Mouse (Mus musculus) liver, embryonic 13.5 days (tissue): ENCODE measurements around the gene Rab26. TPM values are rescaled to one million over a fixed set of nuclear protein-coding genes. Genes with fewer than 3 reads are reported as not detected.

Experiments used
- ATAC-seq: fragments of 200-750 bp; cut with Nextera tagmentation; 2 replicates; pipeline ENCODE4 v1.8.0; 2017; ENCODE audit warnings: low read depth, mild to moderate bottlenecking, moderate number of reproducible peaks, moderate library complexity
- DNase-seq: peaks from one replicate; pipeline ENCODE4 v3.0.0; 2022
- H3K27ac ChIP-seq: fragments of 300-500 bp; sonication (generic); 2 replicates; pipeline ENCODE4 v1.5.1; 2015; ENCODE audit warnings: moderate library complexity, mild to moderate bottlenecking, inconsistent platforms
- H3K27me3 ChIP-seq: fragments of 300-500 bp; sonication (generic); 2 replicates; pipeline ENCODE4 v1.6.1; 2015; ENCODE audit warnings: mild to moderate bottlenecking, inconsistent platforms
- H3K36me3 ChIP-seq: fragments of 300-500 bp; sonication (generic); 2 replicates; pipeline ENCODE4 v1.6.1; 2015; ENCODE audit warnings: mild to moderate bottlenecking, inconsistent platforms
- H3K4me1 ChIP-seq: fragments of 300-500 bp; sonication (generic); replicated peaks from 2 replicates; pipeline ENCODE4 v1.6.1; 2015; ENCODE audit warnings: inconsistent platforms
- H3K4me2 ChIP-seq: fragments of 300-500 bp; sonication (generic); 2 replicates; pipeline ENCODE4 v1.6.1; 2015; ENCODE audit warnings: inconsistent platforms, mild to moderate bottlenecking, moderate library complexity
- H3K4me3 ChIP-seq: fragments of 300-500 bp; sonication (generic); replicated peaks from 2 replicates; pipeline ENCODE4 v1.5.1; 2015; ENCODE audit warnings: mild to moderate bottlenecking, inconsistent platforms
- H3K9ac ChIP-seq: fragments of 300-500 bp; sonication (generic); 2 replicates; pipeline ENCODE4 v1.6.1; 2015; ENCODE audit warnings: mild to moderate bottlenecking, inconsistent platforms
- H3K9me3 ChIP-seq: fragments of 300-500 bp; sonication (generic); replicated peaks from 2 replicates; pipeline ENCODE4 v1.6.1; 2016; ENCODE audit warnings: inconsistent platforms
- WGBS: fragments of 180-500 bp; shearing (Covaris S2); methylation state at CpG from one replicate; pipeline ENCODE4 v1.1.7; 2015; ENCODE audit not compliant: insufficient replicate concordance; 5-methylcytosine and 5-hydroxymethylcytosine counted together
- polyA plus RNA-seq: library from polyadenylated mRNA; unstranded; fragments of >200 nt; fragmentation: Nextera tagmentation; extraction: Ambion mirVana; gene quantifications from 2 replicates; pipeline ENCODE4 v1.2.1, GENCODE M21; 2015

Rab26 gene
- polyA plus RNA-seq, 1 experiment from 2014 or later: 0.99 TPM

GRCm38 (mm10) chr17:24507129-24507664 lies 26.8 kb downstream of the Rab26 start:
- WGBS: 55% methylated on average over 19 of the region's 19 CpGs
- Histone ChIP-seq H3K27me3 (no peaks in the 10 kb centered on the region; the same call in 1 of the 2 replicates), H3K9me3 (no peaks in the 10 kb centered on the region), H3K36me3 (peaks cover 48% of the 10 kb centered on the region), H3K9ac (no peak overlapping the region), H3K4me1 (peaks cover 17% of the 10 kb centered on the region), H3K27ac (no peak overlapping the region), H3K4me3 (peak overlapping the region; percentile 33; the same call in 1 of the 2 replicates), H3K4me2 (peak overlapping the region; percentile 50)
- no peak for DNase-seq
- ATAC-seq: peak; percentile 27

DNA sequence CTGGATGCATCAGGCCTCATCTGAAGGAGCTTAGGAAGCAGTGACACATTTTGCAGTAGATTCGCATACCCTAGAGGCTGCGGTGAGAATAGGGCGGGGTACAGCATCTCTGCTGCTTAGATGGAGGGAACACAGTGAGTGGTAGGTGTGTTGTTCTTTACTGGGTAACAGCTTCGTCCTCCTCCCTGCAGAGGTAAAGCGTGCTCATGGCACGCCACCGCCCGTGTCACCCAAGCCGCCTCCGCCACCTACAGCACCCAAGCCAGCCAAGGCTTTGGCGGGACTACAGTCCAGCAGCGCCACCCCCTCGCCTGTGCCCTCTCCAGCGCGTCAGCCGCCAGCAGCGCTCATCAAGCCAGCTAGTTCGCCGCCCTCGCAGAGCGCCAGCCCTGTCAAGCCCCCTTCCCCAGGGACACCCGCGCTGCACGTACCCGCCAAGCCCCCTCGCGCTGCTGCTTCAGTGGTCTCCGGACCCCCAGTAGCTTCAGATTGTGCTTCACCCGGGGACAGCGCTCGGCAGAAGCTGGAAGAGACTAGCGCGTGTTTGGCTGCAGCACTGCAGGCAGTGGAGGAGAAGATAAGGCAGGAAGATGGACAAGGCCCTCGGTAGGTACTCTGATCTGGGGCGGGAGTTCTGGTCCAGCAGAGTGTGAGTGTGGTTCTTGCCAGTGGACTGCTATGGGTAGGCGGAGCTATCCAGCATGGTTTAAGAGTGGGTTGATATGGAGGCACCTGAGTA lies 27.5 kb downstream of the Rab26 start:
- DNase-seq (no peak), ATAC-seq (peak; percentile 32; the same call in 1 of the 2 replicates)
- H3K4me2 ChIP-seq: peak overlapping the region; percentile 50
- peaks cover 41% of the 10 kb centered on the region for H3K36me3 ChIP-seq
- peaks cover 17% of the 10 kb centered on the region for H3K4me1 ChIP-seq
- no peak overlapping the region for H3K9ac ChIP-seq
- H3K4me3 ChIP-seq: peak overlapping the region; percentile 33
- WGBS: 40% methylated on average over 36 of the region's 36 CpGs
- no peak overlapping the region for H3K27ac ChIP-seq
- H3K27me3 ChIP-seq: no peaks in the 10 kb centered on the region; the same call in 1 of the 2 replicates
- H3K9me3 ChIP-seq: no peaks in the 10 kb centered on the region

GRCm38 (mm10) chr17:24505286-24505955 lies 28.6 kb downstream of the Rab26 start:
- no peak overlapping the region for H3K9ac ChIP-seq
- ATAC-seq (no peak), DNase-seq (no peak)
- no peaks in the 10 kb centered on the region for H3K9me3 ChIP-seq
- no peak overlapping the region for H3K27ac ChIP-seq
- no peak overlapping the region for H3K4me3 ChIP-seq
- peaks cover 3% of the 10 kb centered on the region; the same call in 1 of the 2 replicates for H3K27me3 ChIP-seq
- peaks cover 17% of the 10 kb centered on the region for H3K4me1 ChIP-seq
- 85% methylated on average over 30 of the region's 30 CpGs for WGBS
- peaks cover 30% of the 10 kb centered on the region for H3K36me3 ChIP-seq
- no peak overlapping the region for H3K4me2 ChIP-seq

- H3K4me2 ChIP-seq: no peak overlapping the region
- DNase-seq: no peak
- H3K36me3 ChIP-seq: peaks cover 17% of the 10 kb centered on the region
- no peak overlapping the region for H3K27ac ChIP-seq
- 88% methylated on average over 10 of the region's 10 CpGs for WGBS
- H3K27me3 ChIP-seq: peaks cover 3% of the 10 kb centered on the region; the same call in 1 of the 2 replicates
- H3K9ac ChIP-seq: no peak overlapping the region
- ATAC-seq: no peak
- peaks cover 17% of the 10 kb centered on the region for H3K4me1 ChIP-seq
- H3K4me3 ChIP-seq: no peak overlapping the region
- no peaks in the 10 kb centered on the region for H3K9me3 ChIP-seq
Measured at GRCm38 (mm10) chr17:24504085-24504484, 29.9 kb downstream of the Rab26 start.

- 50% methylated on average over 11 of the region's 11 CpGs for whole genome bisulfite sequencing
- ATAC-seq (no peak), DNase-seq (no peak)
- Histone ChIP-seq H3K4me1 (peaks cover 9% of the 10 kb centered on the region), H3K4me3 (no peak overlapping the region), H3K9ac (no peak overlapping the region), H3K27me3 (peaks cover 3% of the 10 kb centered on the region; the same call in 1 of the 2 replicates), H3K27ac (no peak overlapping the region), H3K36me3 (no peaks in the 10 kb centered on the region), H3K4me2 (no peak overlapping the region), H3K9me3 (no peaks in the 10 kb centered on the region)
Measured at GRCm38 (mm10) chr17:24502208-24502607, 31.8 kb downstream of the Rab26 start.

DNA sequence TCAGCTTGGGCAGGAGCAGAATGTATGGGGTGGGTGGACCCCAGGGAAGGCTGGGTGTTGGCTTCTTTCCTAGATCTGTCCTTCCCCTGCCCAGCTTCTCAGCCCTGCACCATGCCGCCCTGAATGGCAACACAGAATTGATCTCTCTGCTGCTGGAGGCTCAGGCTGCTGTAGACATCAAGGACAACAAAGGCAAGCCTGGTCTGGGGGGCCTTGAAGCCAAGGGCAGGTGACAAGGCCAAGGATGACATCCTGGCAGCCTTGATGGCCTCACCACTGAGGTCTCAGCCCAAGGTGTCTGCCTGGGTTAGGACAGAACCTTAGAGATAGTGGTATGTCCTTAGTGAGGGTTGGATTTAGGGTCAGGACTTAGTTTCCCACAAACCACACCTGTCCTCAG lies 38.0 kb downstream of the Rab26 start:
- H3K4me3 ChIP-seq: no peak overlapping the region
- no peaks in the 10 kb centered on the region for H3K9me3 ChIP-seq
- H3K4me2 ChIP-seq: no peak overlapping the region
- peaks cover 11% of the 10 kb centered on the region for H3K27me3 ChIP-seq
- WGBS: 58% methylated on average over 1 of the region's 1 CpGs
- H3K9ac ChIP-seq: no peak overlapping the region
- no peak for DNase-seq
- ATAC-seq: no peak
- H3K27ac ChIP-seq: no peak overlapping the region
- H3K4me1 ChIP-seq: no peaks in the 10 kb centered on the region
- no peaks in the 10 kb centered on the region for H3K36me3 ChIP-seq

DNA sequence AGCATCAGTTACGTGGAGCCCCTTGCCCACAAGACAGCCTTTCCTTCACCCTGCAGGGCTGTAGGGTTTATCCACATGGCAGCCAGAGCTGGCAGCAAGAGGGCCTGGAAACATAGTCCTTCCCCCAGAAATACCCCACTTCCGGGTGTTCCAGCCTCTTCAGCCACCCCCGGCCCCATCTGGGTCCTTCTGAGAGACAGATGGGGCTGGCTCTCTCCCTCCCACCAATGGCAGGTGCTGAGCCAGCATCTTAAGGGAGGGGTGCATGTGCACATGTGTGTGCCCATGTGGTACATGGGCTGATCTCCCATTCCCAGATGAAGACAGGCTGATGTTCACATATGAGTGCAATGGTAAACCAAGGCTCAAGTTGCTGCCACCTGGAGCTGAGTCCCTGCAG lies 38.6 kb downstream of the Rab26 start:
- WGBS: 33% methylated on average over 3 of the region's 3 CpGs
- H3K4me2 ChIP-seq: no peak overlapping the region
- no peak overlapping the region for H3K9ac ChIP-seq
- peaks cover 17% of the 10 kb centered on the region for H3K27me3 ChIP-seq
- ATAC-seq: no peak
- H3K27ac ChIP-seq: no peak overlapping the region
- H3K4me3 ChIP-seq: no peak overlapping the region
- no peak for DNase-seq
- H3K36me3 ChIP-seq: no peaks in the 10 kb centered on the region
- H3K9me3 ChIP-seq: no peaks in the 10 kb centered on the region
- H3K4me1 ChIP-seq: no peaks in the 10 kb centered on the region

GRCm38 (mm10) chr17:24494627-24495335 lies 39.2 kb downstream of the Rab26 start:
- peaks cover 23% of the 10 kb centered on the region for H3K27me3 ChIP-seq
- no peak overlapping the region for H3K4me2 ChIP-seq
- no peaks in the 10 kb centered on the region for H3K9me3 ChIP-seq
- no peak overlapping the region for H3K4me3 ChIP-seq
- no peaks in the 10 kb centered on the region for H3K36me3 ChIP-seq
- no peaks in the 10 kb centered on the region for H3K4me1 ChIP-seq
- 42% methylated on average over 2 of the region's 2 CpGs for WGBS
- no peak overlapping the region for H3K9ac ChIP-seq
- ATAC-seq (no peak), DNase-seq (peak; percentile 30)
- H3K27ac ChIP-seq: no peak overlapping the region

- H3K9ac ChIP-seq: no peak overlapping the region
- no peaks in the 10 kb centered on the region for H3K9me3 ChIP-seq
- 73% methylated on average over 4 of the region's 4 CpGs for WGBS
- H3K4me3 ChIP-seq: no peak overlapping the region
- H3K4me2 ChIP-seq: no peak overlapping the region
- DNase-seq: no peak
- H3K4me1 ChIP-seq: peaks cover 20% of the 10 kb centered on the region
- H3K27me3 ChIP-seq: peaks cover 67% of the 10 kb centered on the region
- no peak for ATAC-seq
- H3K36me3 ChIP-seq: no peaks in the 10 kb centered on the region
- H3K27ac ChIP-seq: no peak overlapping the region
Measured at GRCm38 (mm10) chr17:24490399-24490798, 43.6 kb downstream of the Rab26 start.

DNA sequence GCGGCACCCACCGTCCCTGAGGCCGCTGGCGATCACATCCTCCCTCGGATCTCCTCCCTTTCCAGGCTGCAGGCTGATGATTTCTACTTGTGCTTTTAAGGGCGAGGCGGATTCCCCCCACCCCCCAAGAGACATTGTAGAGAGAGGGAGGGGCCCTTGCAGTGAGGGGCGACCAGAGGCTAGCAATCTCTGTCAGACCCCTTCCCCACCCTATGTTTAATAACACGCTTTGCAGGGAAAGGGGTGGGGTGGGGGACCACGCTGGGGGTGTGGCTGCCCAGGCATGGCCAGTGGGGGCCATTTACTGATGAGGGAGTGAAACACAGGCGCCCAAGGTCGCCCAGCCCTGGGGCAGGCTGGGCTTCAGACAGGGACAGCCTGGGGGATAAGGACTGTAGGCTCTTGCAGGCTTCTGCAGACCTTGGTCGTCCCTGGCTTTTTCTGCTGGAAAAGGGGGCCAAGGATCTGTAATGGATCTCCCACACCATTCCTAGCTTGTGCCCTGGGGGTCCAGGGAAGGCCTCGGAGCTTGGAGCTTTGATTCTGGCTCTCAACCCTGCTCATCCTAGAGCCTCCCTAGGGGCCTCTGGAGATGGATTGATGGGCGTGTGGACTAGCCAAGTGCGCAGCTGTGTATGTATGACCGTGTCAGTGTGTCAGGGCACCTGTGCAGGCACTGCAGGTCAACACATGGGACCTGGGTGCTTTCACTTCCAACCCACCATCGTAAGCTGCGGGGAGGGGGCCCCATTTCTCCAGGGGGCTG lies 44.6 kb downstream of the Rab26 start:
- H3K4me1 ChIP-seq: peaks cover 23% of the 10 kb centered on the region
- 23% methylated on average over 19 of the region's 19 CpGs for WGBS
- no peak for ATAC-seq
- H3K9me3 ChIP-seq: no peaks in the 10 kb centered on the region
- peak overlapping the region; percentile 59 for H3K4me3 ChIP-seq
- DNase-seq: no peak
- H3K9ac ChIP-seq: 0 out of 2 replicates have a peak overlapping the region, but pooled peaks have one; percentile 50
- H3K27ac ChIP-seq: no peak overlapping the region
- H3K27me3 ChIP-seq: peaks cover 75% of the 10 kb centered on the region
- peak overlapping the region; percentile 76 for H3K4me2 ChIP-seq
- H3K36me3 ChIP-seq: no peaks in the 10 kb centered on the region
